Mouse (Mus musculus): ENCODE results near the gene Flt3.

The Flt3 gene

GRCm38 (mm10) chr5:147292506-147293120 is 107.7 kb downstream of the Flt3 start:
- Histone ChIP-seq H3K36me3 (ENCODE audit: insufficient read depth, low read length) (no peaks in the 10 kb centered on the region), H3K27me3 (ENCODE audit: insufficient read depth, low read length) (peaks cover 47% of the 10 kb centered on the region), H3K4me1 (replicated peaks; ENCODE audit: low read depth, low read length) (peaks cover 34% of the 10 kb centered on the region), H3K4me3 (replicated peaks; ENCODE audit: low read length) (peak overlapping the region; percentile 57; the same call in 1 of the 2 replicates), H3K9me3 (ENCODE audit: low read length) (no peaks in the 10 kb centered on the region)
- no peak for TF ChIP-seq POU5F1 (IDR thresholded peaks at IDR 0.05; ENCODE audit: borderline replicate concordance, low read length)
- no peak for TF ChIP-seq CTCF (conservative IDR thresholded peaks at IDR 0.05; ENCODE audit: low read length)
- TF ChIP-seq NANOG (IDR thresholded peaks at IDR 0.05; ENCODE audit: borderline replicate concordance, low read length), result no peak

- Histone ChIP-seq H3K9me3 (ENCODE audit: low read length) (no peaks in the 10 kb centered on the region), H3K36me3 (ENCODE audit: insufficient read depth, low read length) (no peaks in the 10 kb centered on the region), H3K27me3 (ENCODE audit: insufficient read depth, low read length) (peaks cover 42% of the 10 kb centered on the region), H3K4me1 (replicated peaks; ENCODE audit: low read depth, low read length) (peaks cover 34% of the 10 kb centered on the region), H3K4me3 (replicated peaks; ENCODE audit: low read length) (0 out of 2 replicates have a peak overlapping the region, but pooled peaks have one; percentile 57)
- TF ChIP-seq CTCF (conservative IDR thresholded peaks at IDR 0.05; ENCODE audit: low read length) (0 out of 2 replicates have a peak, but pooled peaks have one; percentile 6), POU5F1 (IDR thresholded peaks at IDR 0.05; ENCODE audit: borderline replicate concordance, low read length) (no peak)
Observed at GRCm38 (mm10) chr5:147291764-147292505, 108.4 kb downstream of the Flt3 start.

- TF ChIP-seq CTCF (conservative IDR thresholded peaks at IDR 0.05; ENCODE audit: low read length), result peak; percentile 61
- TF ChIP-seq NANOG (IDR thresholded peaks at IDR 0.05; ENCODE audit: borderline replicate concordance, low read length), result no peak
- TF ChIP-seq POU5F1 (IDR thresholded peaks at IDR 0.05; ENCODE audit: borderline replicate concordance, low read length), result no peak
- Histone ChIP-seq H3K4me1 (replicated peaks; ENCODE audit: low read depth, low read length) (no peaks in the 10 kb centered on the region), H3K27me3 (ENCODE audit: insufficient read depth, low read length) (peaks cover 35% of the 10 kb centered on the region), H3K9me3 (ENCODE audit: low read length) (no peaks in the 10 kb centered on the region), H3K36me3 (ENCODE audit: insufficient read depth, low read length) (no peaks in the 10 kb centered on the region), H3K4me3 (replicated peaks; ENCODE audit: low read length) (no peak overlapping the region)
Observed at GRCm38 (mm10) chr5:147284365-147284764, 115.9 kb downstream of the Flt3 start.

Data from E14TG2a.4 (cell line).